Mouse (Mus musculus) E14TG2a.4 (cell line): ENCODE results near the gene Adamts4.

ENCODE experiments used
- H3K27me3 ChIP-seq: 2 replicates; pipeline ENCODE4 v1.6.1; 2014; ENCODE audit warnings: low read length, control low read depth; ENCODE audit not compliant: insufficient read depth
- H3K36me3 ChIP-seq: 2 replicates; pipeline ENCODE4 v1.6.1; 2014; ENCODE audit warnings: low read length, control low read depth; ENCODE audit not compliant: insufficient read depth
- H3K4me1 ChIP-seq: replicated peaks from 2 replicates; pipeline ENCODE4 v1.6.1; 2014; ENCODE audit warnings: low read depth, low read length, control low read depth
- H3K4me3 ChIP-seq: replicated peaks from 2 replicates; pipeline ENCODE4 v1.5.1; 2014; ENCODE audit warnings: mild to moderate bottlenecking, low read length
- H3K9me3 ChIP-seq: 2 replicates; pipeline ENCODE4 v1.6.1; 2014; ENCODE audit warnings: low read length, control low read depth
- CTCF ChIP-seq: conservative IDR thresholded peaks from 2 replicates; pipeline ENCODE4 v1.5.1; 2014; ENCODE audit warnings: low read length
- NANOG ChIP-seq: IDR thresholded peaks from 2 replicates; pipeline ENCODE4 v1.6.1; 2014; ENCODE audit warnings: borderline replicate concordance, low read length, mixed read lengths
- POU5F1 ChIP-seq: IDR thresholded peaks from 2 replicates; pipeline ENCODE4 v1.6.1; 2014; ENCODE audit warnings: low read length, borderline replicate concordance

The Adamts4 gene

DNA sequence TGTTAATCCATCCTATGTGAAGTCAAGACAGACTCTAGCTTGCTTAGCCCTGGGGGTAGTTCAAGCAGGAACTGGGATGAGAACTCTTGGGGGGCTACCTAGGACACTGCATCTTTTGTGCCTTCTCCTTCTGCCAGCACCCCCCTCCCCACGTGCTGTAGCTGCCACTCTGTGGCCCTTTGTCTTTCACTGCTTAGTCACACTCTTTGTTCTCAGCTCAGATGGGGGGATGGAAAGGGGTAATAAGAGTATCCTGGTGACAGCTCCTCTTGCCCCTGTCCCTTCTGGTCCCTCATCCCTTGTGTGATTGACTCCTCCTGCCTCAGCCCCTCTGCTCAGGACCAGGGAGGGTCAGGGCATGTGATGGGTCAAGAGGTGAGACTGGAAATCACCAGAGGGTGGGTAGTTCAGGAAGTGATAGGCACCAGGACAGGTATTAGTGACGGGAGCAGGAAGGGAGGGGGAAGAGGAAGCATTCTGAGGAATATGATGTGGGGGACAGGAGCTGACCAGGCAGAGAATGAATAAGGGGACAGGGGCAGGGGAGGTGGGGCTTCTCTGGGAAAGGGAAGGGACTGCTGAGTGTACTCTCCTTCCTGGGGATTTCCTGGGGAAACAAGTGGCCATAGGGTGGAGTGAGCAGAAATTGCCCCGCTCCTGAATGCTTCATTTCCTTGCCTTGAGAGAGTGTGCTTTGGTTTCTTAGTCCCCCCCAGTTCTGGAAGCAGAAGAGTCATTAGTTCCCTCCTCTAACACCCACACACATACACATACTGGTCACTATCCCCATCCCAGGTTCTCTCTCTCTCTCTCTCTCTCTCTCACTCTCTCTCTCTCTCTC, 1.6 kb upstream of the Adamts4 start:
- Histone ChIP-seq H3K4me1 (peaks cover 78% of the 10 kb centered on the region), H3K36me3 (peaks cover 15% of the 10 kb centered on the region), H3K27me3 (peaks cover 15% of the 10 kb centered on the region), H3K9me3 (no peaks in the 10 kb centered on the region), H3K4me3 (peak overlapping the region; percentile 91)
- TF ChIP-seq CTCF (no peak), NANOG (no peak), POU5F1 (no peak)

DNA sequence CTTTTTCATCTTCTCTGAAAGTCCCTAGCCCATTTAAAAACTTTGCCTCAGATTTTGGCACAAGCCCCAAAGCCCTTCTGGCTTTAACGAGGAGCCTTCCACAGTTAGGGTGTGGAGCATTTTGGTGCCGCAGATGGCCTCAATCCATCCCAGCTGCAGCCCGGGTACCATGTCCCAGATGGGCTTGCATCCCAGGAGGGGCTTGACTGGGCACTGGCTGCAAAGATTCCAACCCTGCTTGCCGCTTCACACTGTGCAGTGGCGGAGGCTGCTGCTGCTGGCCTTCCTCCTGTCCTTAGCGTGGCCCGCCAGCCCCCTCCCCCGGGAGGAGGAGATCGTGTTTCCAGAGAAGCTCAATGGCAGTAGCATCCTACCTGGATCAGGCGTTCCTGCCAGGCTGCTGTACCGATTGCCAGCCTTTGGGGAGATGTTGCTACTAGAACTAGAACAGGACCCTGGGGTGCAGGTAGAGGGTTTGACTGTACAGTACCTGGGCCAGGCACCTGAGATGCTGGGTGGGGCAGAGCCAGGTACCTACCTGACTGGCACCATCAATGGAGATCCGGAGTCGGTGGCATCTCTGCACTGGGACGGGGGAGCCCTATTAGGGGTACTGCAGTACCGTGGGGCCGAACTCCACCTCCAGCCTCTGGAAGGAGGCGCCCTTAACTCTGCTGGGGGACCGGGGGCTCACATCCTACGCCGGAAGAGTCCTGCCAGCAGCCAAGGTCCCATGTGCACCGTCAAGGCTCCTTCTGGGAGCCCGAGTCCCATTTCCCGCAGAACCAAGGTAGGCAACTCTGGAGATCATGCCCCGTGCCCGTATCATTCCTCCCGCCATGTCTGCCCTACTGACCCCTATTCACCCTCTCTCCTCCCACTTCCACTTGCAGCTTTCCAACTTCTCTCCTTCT, 716 bp downstream of the Adamts4 start, which contains the start of gene Ndufs2:
Gene Ndufs2 (minus strand): TSS at position 709 of the 914 bp plus-strand sequence.
- no peaks in the 10 kb centered on the region for H3K36me3 ChIP-seq
- H3K4me1 ChIP-seq = peaks cover 70% of the 10 kb centered on the region
- H3K9me3 ChIP-seq = no peaks in the 10 kb centered on the region
- H3K4me3 ChIP-seq = peak within 1 kb of the TSS; percentile 76
- H3K27me3 ChIP-seq = peaks cover 21% of the 10 kb centered on the region
- TF ChIP-seq POU5F1 = no peak
- TF ChIP-seq NANOG = no peak

DNA sequence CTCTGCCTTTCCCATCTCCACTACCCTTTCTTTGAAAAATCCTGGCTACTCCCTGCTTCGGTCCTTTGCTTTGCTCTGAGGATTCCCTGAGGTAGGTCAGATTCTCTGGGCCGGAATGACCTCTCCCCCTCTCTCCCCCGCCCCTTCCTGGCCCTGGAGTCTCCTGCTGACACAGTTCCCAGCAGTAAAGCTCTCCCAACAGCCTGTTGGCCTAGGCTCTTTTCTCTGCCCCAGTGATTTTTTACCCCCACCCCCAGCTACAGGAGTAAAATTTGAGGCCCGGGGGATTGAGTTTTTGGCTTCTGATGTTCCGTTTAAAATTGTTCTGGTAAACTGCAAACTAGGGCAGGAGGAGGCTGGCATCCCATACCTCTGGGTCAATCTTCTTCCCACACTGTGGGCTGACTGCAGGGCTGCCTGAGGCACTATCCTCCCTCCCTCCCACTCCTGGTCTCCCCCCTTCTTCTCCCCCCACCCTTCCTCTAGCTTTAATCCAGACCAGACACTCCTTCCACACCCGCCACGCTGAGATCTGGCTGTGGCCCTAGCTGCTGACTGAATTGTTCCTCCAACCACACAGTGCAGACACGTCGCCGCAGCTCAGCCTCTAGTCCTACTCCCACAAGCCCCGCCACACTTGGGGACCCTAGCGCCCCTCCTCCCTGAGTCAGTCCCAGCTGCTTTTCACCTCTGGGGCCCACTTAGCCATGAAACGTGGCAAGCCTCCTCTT, 1.5 kb downstream of the Adamts4 start:
- Histone ChIP-seq H3K9me3 (no peaks in the 10 kb centered on the region), H3K36me3 (no peaks in the 10 kb centered on the region), H3K4me3 (peak overlapping the region; percentile 76), H3K27me3 (peaks cover 21% of the 10 kb centered on the region), H3K4me1 (peaks cover 72% of the 10 kb centered on the region)
- no peak for TF ChIP-seq CTCF
- no peak for TF ChIP-seq NANOG
- TF ChIP-seq POU5F1 = no peak

DNA sequence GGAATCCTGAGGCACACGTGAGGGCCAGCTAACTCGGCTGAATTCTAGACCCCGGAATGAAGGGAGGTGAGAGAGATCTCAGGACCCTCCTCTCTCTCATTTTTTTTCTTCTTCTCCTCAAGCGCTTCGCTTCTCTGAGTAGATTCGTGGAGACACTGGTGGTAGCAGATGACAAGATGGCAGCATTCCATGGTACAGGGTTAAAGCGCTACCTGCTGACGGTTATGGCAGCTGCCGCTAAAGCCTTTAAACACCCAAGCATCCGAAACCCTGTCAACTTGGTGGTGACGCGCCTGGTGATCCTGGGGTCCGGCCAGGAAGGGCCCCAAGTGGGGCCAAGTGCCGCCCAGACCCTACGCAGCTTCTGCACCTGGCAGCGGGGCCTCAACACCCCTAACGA, 2.2 kb downstream of the Adamts4 start:
- Histone ChIP-seq H3K4me3 (peak overlapping the region; percentile 76), H3K36me3 (no peaks in the 10 kb centered on the region), H3K4me1 (peaks cover 78% of the 10 kb centered on the region), H3K9me3 (no peaks in the 10 kb centered on the region), H3K27me3 (peaks cover 21% of the 10 kb centered on the region)
- TF ChIP-seq POU5F1 (no peak), CTCF (no peak), NANOG (no peak)

DNA sequence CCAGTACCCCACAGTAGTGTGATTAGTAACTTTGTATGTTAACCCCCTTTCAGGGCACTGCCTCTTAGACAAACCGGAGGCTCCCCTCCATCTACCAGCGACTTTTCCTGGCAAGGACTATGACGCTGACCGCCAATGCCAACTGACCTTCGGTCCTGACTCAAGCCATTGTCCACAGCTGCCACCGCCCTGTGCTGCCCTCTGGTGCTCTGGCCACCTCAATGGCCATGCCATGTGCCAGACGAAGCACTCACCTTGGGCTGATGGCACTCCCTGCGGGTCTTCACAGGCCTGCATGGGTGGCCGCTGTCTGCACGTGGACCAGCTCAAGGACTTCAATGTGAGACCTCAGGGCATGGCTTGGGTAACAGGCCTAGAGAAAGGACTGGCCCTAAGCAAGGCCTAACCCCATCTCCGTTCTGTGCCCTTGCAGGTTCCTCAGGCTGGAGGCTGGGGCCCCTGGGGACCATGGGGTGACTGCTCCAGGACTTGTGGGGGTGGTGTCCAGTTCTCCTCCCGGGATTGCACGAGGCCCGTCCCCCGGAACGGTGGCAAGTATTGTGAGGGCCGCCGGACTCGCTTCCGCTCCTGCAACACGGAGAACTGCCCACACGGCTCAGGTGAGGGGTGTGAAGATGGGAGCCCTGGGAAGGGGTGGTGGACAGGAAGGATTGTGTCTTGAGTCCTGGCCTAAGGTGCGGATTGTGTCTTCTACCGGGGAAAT, 6.0 kb downstream of the Adamts4 start:
- Histone ChIP-seq H3K27me3 (peaks cover 24% of the 10 kb centered on the region; the same call in 1 of the 2 replicates), H3K36me3 (no peaks in the 10 kb centered on the region), H3K4me3 (peak overlapping the region; percentile 48), H3K9me3 (no peaks in the 10 kb centered on the region), H3K4me1 (peaks cover 54% of the 10 kb centered on the region)
- TF ChIP-seq NANOG (no peak), POU5F1 (no peak), CTCF (no peak)

DNA sequence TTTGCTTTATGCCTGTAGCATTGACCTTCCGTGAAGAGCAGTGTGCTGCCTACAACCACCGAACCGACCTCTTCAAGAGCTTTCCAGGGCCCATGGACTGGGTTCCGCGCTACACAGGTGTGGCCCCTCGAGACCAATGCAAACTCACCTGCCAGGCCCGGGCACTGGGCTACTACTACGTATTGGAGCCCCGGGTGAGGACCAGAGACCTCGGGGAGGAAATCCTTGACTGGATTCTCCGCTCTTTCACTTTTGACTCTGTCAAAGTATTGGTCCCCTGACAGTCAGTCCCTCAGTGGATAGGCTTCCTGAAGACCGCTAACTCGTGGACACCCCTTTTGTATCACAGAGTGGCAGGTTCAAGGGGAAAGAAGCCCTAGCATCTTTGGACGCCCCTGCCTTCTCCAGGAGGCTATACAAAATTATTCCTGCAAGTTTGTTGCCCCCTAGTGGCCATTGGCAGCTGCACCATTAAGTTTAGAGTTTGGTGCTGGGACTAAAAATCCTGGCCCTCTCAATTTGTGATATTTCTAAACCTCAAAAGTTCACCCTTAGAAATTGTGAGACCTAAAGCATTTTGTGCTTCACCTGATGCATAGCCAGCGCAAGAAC, 6.8 kb downstream of the Adamts4 start:
- H3K27me3 ChIP-seq = peaks cover 24% of the 10 kb centered on the region; the same call in 1 of the 2 replicates
- H3K36me3 ChIP-seq = no peaks in the 10 kb centered on the region
- H3K4me3 ChIP-seq = peak overlapping the region; percentile 48
- no peaks in the 10 kb centered on the region for H3K9me3 ChIP-seq
- TF ChIP-seq NANOG = no peak
- TF ChIP-seq POU5F1 = no peak
- peak; percentile 72 for TF ChIP-seq CTCF
- H3K4me1 ChIP-seq = peaks cover 46% of the 10 kb centered on the region

DNA sequence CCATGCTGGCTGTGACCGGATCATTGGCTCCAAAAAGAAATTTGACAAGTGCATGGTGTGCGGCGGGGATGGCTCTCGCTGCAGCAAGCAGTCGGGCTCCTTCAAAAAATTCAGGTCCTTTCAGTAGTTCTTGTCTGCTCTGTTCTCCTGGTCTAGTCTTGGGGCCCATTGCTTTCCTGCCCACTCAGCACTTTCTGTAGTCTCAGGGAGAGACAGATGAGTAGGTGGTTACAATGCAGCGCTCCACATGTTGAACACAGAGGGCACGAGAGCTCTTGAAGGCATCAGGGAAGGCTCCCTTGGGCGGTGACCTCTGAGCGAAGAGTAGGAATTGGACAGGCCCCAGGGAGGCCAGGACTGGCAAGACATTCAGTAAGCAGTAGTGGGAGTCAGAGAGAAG, 7.6 kb downstream of the Adamts4 start:
- no peak overlapping the region for H3K4me3 ChIP-seq
- no peaks in the 10 kb centered on the region for H3K9me3 ChIP-seq
- TF ChIP-seq POU5F1 (no peak), NANOG (no peak), CTCF (no peak)
- peaks cover 45% of the 10 kb centered on the region for H3K4me1 ChIP-seq
- no peaks in the 10 kb centered on the region for H3K36me3 ChIP-seq
- H3K27me3 ChIP-seq = peaks cover 24% of the 10 kb centered on the region; the same call in 1 of the 2 replicates
